13 mouse cellular contexts compared by ENCODE assay signal in genomic region chr10:58369707-58370093, GRCm38 (mm10). TPM values are rescaled to one million over a fixed set of nuclear protein-coding genes. Genes with fewer than 3 reads are reported as not detected.
DNase-seq lines count a peak whose midpoint lies in the region; ATAC-seq and TF ChIP-seq lines count a peak whose summit lies in the region.
"Had no signal": no experiment of that assay in that cellular context is flagged by ENCODE, and none has a peak within 500 bp of the region (broad histone marks: within the 10 kb centered on the region; RNA-seq: fewer than 3 reads in every experiment).

No protein-coding gene starts in this region.

- DNase-seq in heart, postnatal 36 days = no peak
- no peak for DNase-seq in thymus, adult 2 months
- DNase-seq in thymus, adult 18-20 months = no peak
- no peak for DNase-seq in stomach, postnatal 0 days (ENCODE audit: low spot score)
- no peak for DNase-seq in hindbrain, postnatal 0 days (ENCODE audit: low spot score)
- no peak for DNase-seq in cerebellum, adult 8-10 months
- DNase-seq: cerebellum, adult 9-11 months; kidney, adult 9 months; right cerebral cortex, postnatal 4 days had no signal

- peaks cover 76% of the 10 kb centered on the region for H3K4me1 ChIP-seq in heart, embryonic 13.5 days
- H3K4me1 ChIP-seq in thymus, adult 2 months (replicated peaks; ENCODE audit: control insufficient read depth, insufficient read depth, low read length) = peaks cover 10% of the 10 kb centered on the region
- H3K4me1 ChIP-seq in liver, embryonic 12.5 days = peaks cover 94% of the 10 kb centered on the region
- peaks cover 9% of the 10 kb centered on the region for H3K4me1 ChIP-seq in stomach, postnatal 0 days (replicated peaks; ENCODE audit: control insufficient read depth, insufficient read depth)
- H3K4me1 ChIP-seq in hindbrain, postnatal 0 days (ENCODE audit: insufficient read depth, low read length) = peaks cover 6% of the 10 kb centered on the region; the same call in 1 of the 2 replicates

- peaks cover 3% of the 10 kb centered on the region; the same call in 1 of the 2 replicates for H3K36me3 ChIP-seq in heart, embryonic 13.5 days
- no peaks in the 10 kb centered on the region for H3K36me3 ChIP-seq in thymus, adult 2 months (ENCODE audit: control insufficient read depth, insufficient read depth, low read length)
- peaks cover 16% of the 10 kb centered on the region for H3K36me3 ChIP-seq in liver, embryonic 12.5 days
- no peaks in the 10 kb centered on the region for H3K36me3 ChIP-seq in stomach, postnatal 0 days (ENCODE audit: control insufficient read depth, insufficient read depth, low read length)
- no peaks in the 10 kb centered on the region for H3K36me3 ChIP-seq in hindbrain, postnatal 0 days (ENCODE audit: insufficient read depth, low read length)
- H3K36me3 ChIP-seq: embryonic facial prominence, embryonic 15.5 days; hindbrain, embryonic 13.5 days had no signal

- H3K4me2 ChIP-seq in heart, embryonic 13.5 days = peak overlapping the region; percentile 24
- peak overlapping the region; percentile 76 for H3K4me2 ChIP-seq in liver, embryonic 12.5 days
- H3K4me2 ChIP-seq in stomach, postnatal 0 days (replicated peaks; ENCODE audit: low read depth) = no peak overlapping the region
- no peak overlapping the region for H3K4me2 ChIP-seq in hindbrain, postnatal 0 days (ENCODE audit: low read depth, low read length)
- H3K4me2 ChIP-seq: embryonic facial prominence, embryonic 15.5 days; hindbrain, embryonic 13.5 days had no signal

- intact Hi-C loops in heart, postnatal 36 days (cut with DNase I) = loop anchor here (5.0 to 10.0 kb wide), 2 partner anchors 38 to 115 kb away; partner anchors contain the start of gene Gcc2

- no peak overlapping the region for H3K4me3 ChIP-seq in heart, embryonic 13.5 days
- H3K4me3 ChIP-seq in thymus, adult 2 months (ENCODE audit: control insufficient read depth, insufficient read depth, low read length) = no peak overlapping the region
- peak overlapping the region; percentile 36 for H3K4me3 ChIP-seq in liver, embryonic 12.5 days
- no peak overlapping the region for H3K4me3 ChIP-seq in stomach, postnatal 0 days (ENCODE audit: low read depth, low read length)
- no peak overlapping the region for H3K4me3 ChIP-seq in hindbrain, postnatal 0 days (ENCODE audit: low read length)
- H3K4me3 ChIP-seq: embryonic facial prominence, embryonic 15.5 days; hindbrain, embryonic 13.5 days had no signal

- TF ChIP-seq CTCF in thymus, adult 2 months (IDR thresholded peaks at IDR 0.05; ENCODE audit: borderline replicate concordance, control insufficient read depth, extremely low read depth, insufficient read depth, low read length, poor library complexity) = no peak
- TF ChIP-seq CTCF in stomach, postnatal 0 days (IDR thresholded peaks at IDR 0.05; ENCODE audit: low read depth) = no peak
- TF ChIP-seq CTCF in hindbrain, postnatal 0 days (IDR thresholded peaks at IDR 0.05; ENCODE audit: low read depth) = no peak

- no peak overlapping the region for H3K9ac ChIP-seq in heart, embryonic 13.5 days
- H3K9ac ChIP-seq in liver, embryonic 12.5 days = peak overlapping the region; percentile 40; the same call in 1 of the 2 replicates
- no peak overlapping the region for H3K9ac ChIP-seq in stomach, postnatal 0 days (ENCODE audit: low read length)
- H3K9ac ChIP-seq in hindbrain, postnatal 0 days (replicated peaks; ENCODE audit: low read length) = no peak overlapping the region
- H3K9ac ChIP-seq: embryonic facial prominence, embryonic 15.5 days; hindbrain, embryonic 13.5 days had no signal

- no peak for ATAC-seq in heart, embryonic 13.5 days (ENCODE audit: extremely low read depth, insufficient number of reproducible peaks, low FRiP score, low TSS enrichment)
- ATAC-seq in liver, embryonic 12.5 days = peak; percentile 83
- no peak for ATAC-seq in stomach, postnatal 0 days (ENCODE audit: low FRiP score, low TSS enrichment)
- ATAC-seq in hindbrain, postnatal 0 days = no peak

- TF ChIP-seq POLR2A in thymus, adult 2 months (IDR thresholded peaks at IDR 0.05; ENCODE audit: control insufficient read depth, extremely low read depth, insufficient read depth, low read length, poor library complexity) = no peak

- H3K27ac ChIP-seq in heart, embryonic 13.5 days (replicated peaks) = peak overlapping the region; percentile 85
- H3K27ac ChIP-seq in thymus, adult 2 months (ENCODE audit: control insufficient read depth, insufficient read depth, low read length) = peak overlapping the region; percentile 92
- H3K27ac ChIP-seq in liver, embryonic 12.5 days = peak overlapping the region; percentile 97
- peak overlapping the region; percentile 56; the same call in 1 of the 2 replicates for H3K27ac ChIP-seq in stomach, postnatal 0 days (replicated peaks)
- no peak overlapping the region for H3K27ac ChIP-seq in hindbrain, postnatal 0 days
- H3K27ac ChIP-seq: embryonic facial prominence, embryonic 15.5 days; hindbrain, embryonic 13.5 days had no signal

- no peaks in the 10 kb centered on the region for H3K27me3 ChIP-seq in heart, embryonic 13.5 days (replicated peaks)
- no peaks in the 10 kb centered on the region for H3K27me3 ChIP-seq in thymus, adult 2 months (ENCODE audit: control insufficient read depth, insufficient read depth, low read length)
- no peaks in the 10 kb centered on the region for H3K27me3 ChIP-seq in liver, embryonic 12.5 days (replicated peaks)
- no peaks in the 10 kb centered on the region for H3K27me3 ChIP-seq in stomach, postnatal 0 days (ENCODE audit: control insufficient read depth, insufficient read depth, low read length)
- no peaks in the 10 kb centered on the region for H3K27me3 ChIP-seq in hindbrain, postnatal 0 days (ENCODE audit: insufficient read depth, low read length)
- H3K27me3 ChIP-seq: embryonic facial prominence, embryonic 15.5 days; hindbrain, embryonic 13.5 days had no signal

- no peak for TF ChIP-seq EP300 in stomach, postnatal 0 days (optimal IDR thresholded peaks at IDR 0.05)

- WGBS in heart, embryonic 13.5 days = 9% methylated on average over 3 of the region's 3 CpGs
- WGBS in thymus, adult 2 months = 7% methylated on average over 3 of the region's 3 CpGs
- 4% methylated on average over 3 of the region's 3 CpGs for WGBS in liver, embryonic 12.5 days (ENCODE audit: insufficient replicate concordance)
- WGBS in stomach, postnatal 0 days = 32% methylated on average over 3 of the region's 3 CpGs
- 45% methylated on average over 3 of the region's 3 CpGs for WGBS in hindbrain, postnatal 0 days

- no peaks in the 10 kb centered on the region for H3K9me3 ChIP-seq in heart, embryonic 13.5 days
- H3K9me3 ChIP-seq in liver, embryonic 12.5 days (replicated peaks) = no peaks in the 10 kb centered on the region
- H3K9me3 ChIP-seq in stomach, postnatal 0 days (ENCODE audit: control insufficient read depth, low read length) = no peaks in the 10 kb centered on the region
- no peaks in the 10 kb centered on the region for H3K9me3 ChIP-seq in hindbrain, postnatal 0 days (ENCODE audit: low read length)
- H3K9me3 ChIP-seq: embryonic facial prominence, embryonic 15.5 days; hindbrain, embryonic 13.5 days had no signal

RNA-seq across cellular contexts. Expression of gene Lims1, which starts 46.4 kb away (rescaled TPM):
- 160 and 177 TPM in 2 replicates for polyA plus RNA-seq in heart, embryonic 13.5 days (2015; fragmentation: Nextera tagmentation; extraction: Ambion mirVana)
- total RNA-seq in heart, postnatal 36 days (2021) = 100 to 1,000 TPM; 159 to 186 TPM
- 30.1 and 38.8 TPM in 2 replicates for polyA plus RNA-seq in thymus, adult 2 months (2012; rRNA removed)
- 112 and 121 TPM in 2 replicates for polyA plus RNA-seq in liver, embryonic 12.5 days (2016; fragmentation: Nextera tagmentation; extraction: Ambion mirVana)
- polyA plus RNA-seq in stomach, postnatal 0 days (2015; fragmentation: Nextera tagmentation; extraction: Ambion mirVana) = 101 and 111 TPM in 2 replicates
- 31.6 and 38.5 TPM in 2 replicates for total RNA-seq in hindbrain, postnatal 0 days (2014; rRNA removed)
- 55.7 and 58.7 TPM in 2 replicates for polyA plus RNA-seq in hindbrain, postnatal 0 days (2015; fragmentation: Nextera tagmentation; extraction: Ambion mirVana)

Comparison
In these comparisons a context has a peak if more than half of its experiments do, and no peak if none do; other contexts are left out.
1. H3K4me2 ChIP-seq: peak in heart, embryonic 13.5 days (single experiment) and liver, embryonic 12.5 days (single experiment); none in stomach, postnatal 0 days (single experiment) and hindbrain, postnatal 0 days (single experiment).